Mouse (Mus musculus): ENCODE results near the gene Ddit4. TPM values are rescaled to one million over a fixed set of nuclear protein-coding genes. Genes with fewer than 3 reads are reported as not detected.
"Not testable (repeated sequence)": the region's sequence is repeated elsewhere in the genome, so short reads cannot be mapped to it uniquely, and the experiment has no call there.

Ddit4 gene
- total RNA-seq (2015) (2.2 and 2.4 TPM in 2 replicates), total RNA-seq (2017) (0.94 and 1.2 TPM in 2 replicates)

DNA sequence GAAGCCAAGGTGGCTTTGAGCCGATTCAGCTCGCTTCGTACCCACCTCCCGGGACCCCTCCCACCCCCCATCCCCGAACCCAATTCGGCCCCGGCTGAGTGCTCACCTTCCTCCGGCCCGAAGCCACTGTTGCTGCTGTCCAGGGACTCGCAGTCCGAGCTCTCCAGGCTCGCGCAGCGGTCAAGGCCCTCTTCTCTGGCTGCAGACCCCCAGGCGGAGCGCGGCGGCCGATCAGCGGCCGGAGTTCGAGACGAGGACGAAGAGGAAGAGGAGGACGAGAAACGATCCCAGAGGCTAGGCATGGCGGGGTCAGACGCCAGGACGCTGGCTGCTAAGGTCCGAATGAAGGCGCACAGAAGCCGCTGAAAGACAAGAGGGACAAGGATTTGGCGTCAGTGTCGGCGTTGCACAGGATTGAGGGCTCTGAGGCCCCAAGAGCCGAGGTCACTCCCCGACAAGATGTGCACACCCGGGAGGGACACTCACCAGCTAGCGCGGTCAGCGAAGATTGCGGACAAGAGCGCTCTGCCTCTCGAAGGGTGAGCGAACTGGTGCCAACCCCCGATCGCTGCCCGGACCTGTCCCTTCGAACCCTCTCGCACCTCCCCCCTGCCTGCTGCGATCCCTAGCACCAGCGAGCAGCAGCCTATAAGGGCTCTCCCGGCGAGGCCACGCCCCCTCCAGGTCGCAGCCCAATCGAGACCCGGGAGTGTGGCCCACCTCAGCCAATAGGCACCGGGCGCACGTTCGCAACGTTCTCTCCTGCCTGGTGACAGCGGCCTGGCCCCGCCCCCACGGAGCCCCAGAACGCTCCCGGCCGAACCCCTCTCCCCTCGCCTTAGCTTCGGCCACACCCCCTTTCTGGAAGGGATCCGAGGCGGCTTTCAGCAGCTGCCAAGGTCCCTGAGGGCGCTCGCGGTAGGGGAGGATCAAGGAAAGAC, at the start of gene Ddit4:
Gene Ddit4 (minus strand): TSS at position 624 of the 941 bp plus-strand sequence.
- peak; percentile 92 for ATAC-seq (ENCODE audit: poor library complexity, severe bottlenecking)

DNA sequence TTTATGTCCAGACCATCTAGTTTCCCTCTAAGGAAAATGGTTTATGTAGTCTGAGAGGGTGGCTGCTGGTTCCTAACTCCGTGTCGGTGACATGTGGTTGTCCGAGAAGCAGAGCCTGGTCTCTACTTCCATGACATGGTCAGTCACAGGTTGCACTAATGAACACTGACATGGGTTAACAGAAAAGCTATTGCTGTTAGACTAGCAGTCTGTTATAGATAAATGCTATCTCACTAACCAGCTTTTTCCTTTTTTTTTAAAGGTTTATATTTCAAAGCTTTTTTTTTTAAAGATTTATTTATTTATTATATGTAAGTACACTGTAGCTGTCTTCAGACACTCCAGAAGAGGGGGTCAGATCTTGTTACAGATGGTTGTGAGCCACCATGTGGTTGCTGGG, 47.4 kb upstream of the Ddit4 start:
- no peak for ATAC-seq (ENCODE audit: poor library complexity, severe bottlenecking)

GRCm38 (mm10) chr10:59997591-59997990, 46.0 kb upstream of the Ddit4 start:
- peak; percentile 48 for ATAC-seq (ENCODE audit: poor library complexity, severe bottlenecking)

DNA sequence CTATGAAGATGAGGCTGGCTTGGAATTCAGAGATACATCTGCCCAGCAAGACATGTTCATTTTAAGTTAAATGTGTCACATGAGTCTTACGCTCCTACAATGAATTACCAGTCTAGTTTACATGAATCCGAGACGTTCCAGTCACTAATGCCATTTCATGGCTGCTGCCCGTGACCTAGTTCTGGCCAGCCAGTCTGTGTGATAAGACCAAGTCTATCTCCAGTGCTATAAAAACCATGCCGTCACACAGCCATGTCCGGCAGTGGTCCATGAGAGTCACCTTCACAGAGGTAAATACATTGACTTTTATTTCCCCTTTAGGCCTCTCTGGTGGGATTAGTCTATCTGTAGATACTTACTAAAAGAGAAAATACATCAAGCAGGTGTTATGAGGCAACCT, 44.3 kb upstream of the Ddit4 start:
- no peak for ATAC-seq (ENCODE audit: poor library complexity, severe bottlenecking)

- not testable (repeated sequence) for ATAC-seq (ENCODE audit: poor library complexity, severe bottlenecking)
These were observed 42.2 kb upstream of the Ddit4 start for GRCm38 (mm10) chr10:59993813-59994212.

DNA sequence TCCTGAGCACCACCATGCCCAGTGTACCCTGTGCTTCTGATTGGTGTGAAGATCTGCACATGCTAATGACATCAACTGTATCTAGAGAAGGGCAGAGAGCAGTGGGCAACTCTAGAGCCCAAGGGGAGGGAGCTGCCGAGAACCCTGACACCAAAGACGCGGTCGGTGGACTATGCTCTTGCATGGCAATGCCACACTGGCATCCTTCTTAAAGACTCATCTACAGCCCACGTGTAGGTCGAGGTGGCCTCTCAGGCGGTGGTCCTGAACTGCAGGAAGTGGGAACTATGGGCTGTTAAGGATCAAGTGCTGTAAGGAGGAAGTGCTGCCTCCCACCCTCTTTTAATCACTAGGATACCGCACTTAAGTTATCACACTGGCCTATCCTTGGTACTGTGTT, 40.4 kb upstream of the Ddit4 start:
- no peak for ATAC-seq (ENCODE audit: poor library complexity, severe bottlenecking)

GRCm38 (mm10) chr10:59991262-59991880, 39.7 kb upstream of the Ddit4 start:
- ATAC-seq (ENCODE audit: poor library complexity, severe bottlenecking), result no peak

DNA sequence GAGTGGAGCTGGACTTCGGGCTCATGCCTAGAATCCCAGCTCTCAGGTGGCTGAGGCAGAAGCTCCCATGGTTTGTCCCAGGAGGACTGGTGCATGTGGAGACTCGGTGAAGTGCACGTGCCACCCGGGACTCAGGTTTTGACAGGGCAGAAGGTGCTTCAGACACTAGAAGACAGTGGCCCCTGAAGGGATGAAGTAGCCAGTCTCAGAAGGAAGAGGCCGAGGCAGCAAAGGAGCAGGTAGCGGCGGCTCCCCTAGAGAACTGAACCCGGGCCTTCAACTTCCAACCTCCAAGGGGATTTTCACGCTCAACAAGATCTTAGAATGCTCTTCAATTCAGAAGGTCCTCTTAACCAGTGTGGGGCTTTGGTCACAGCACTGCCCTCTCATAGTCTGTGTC, 38.8 kb upstream of the Ddit4 start:
- no peak for ATAC-seq (ENCODE audit: poor library complexity, severe bottlenecking)

DNA sequence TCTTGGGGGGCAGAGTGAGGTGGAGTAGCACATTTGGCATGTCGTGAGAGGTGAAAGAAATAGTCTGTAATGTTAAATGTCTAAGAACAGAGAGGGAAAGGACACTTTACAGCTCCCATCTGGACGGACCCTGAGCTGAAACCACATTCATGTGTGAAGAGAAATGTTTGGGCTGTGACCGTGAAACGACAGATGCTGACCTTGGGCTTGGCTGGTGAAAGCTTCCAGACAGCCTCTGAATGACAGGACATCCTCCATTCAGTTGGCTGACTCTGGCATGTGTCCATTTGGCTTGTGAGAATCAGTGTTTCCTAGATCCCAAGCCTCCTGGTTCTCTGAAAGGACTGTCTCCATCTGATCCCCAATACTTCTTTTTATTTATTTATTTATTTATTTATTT, 36.4 kb upstream of the Ddit4 start:
- ATAC-seq (ENCODE audit: poor library complexity, severe bottlenecking), result no peak

DNA sequence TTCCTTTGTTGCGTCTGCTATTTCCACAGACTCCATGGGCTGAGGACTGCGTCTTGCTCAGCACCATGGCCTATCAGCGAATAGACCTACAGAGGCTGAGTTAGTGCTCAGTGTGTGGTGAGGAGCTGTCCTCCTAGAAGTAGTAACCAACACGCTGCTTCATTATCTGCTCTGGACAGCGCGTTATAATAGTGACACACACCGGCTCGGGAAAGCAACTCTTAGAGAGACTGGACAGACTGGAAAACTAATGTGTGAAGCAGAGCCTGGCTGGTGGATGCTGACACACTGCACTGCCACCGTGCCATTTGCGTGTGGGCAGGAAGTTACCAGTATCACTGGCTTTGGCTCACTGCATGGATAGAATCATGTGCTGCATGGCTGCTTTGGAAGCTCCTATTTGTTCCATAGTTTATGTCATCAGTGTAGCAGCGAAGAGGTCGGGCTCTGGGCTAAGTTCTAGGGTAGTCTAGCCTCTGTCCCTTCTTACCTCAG, 30.8 kb upstream of the Ddit4 start:
- ATAC-seq (ENCODE audit: poor library complexity, severe bottlenecking), result no peak

GRCm38 (mm10) chr10:59981792-59982191, 30.2 kb upstream of the Ddit4 start:
- ATAC-seq (ENCODE audit: poor library complexity, severe bottlenecking), result no peak

- no peak for ATAC-seq (ENCODE audit: poor library complexity, severe bottlenecking)
These were observed 29.7 kb upstream of the Ddit4 start for GRCm38 (mm10) chr10:59981336-59981735.

DNA sequence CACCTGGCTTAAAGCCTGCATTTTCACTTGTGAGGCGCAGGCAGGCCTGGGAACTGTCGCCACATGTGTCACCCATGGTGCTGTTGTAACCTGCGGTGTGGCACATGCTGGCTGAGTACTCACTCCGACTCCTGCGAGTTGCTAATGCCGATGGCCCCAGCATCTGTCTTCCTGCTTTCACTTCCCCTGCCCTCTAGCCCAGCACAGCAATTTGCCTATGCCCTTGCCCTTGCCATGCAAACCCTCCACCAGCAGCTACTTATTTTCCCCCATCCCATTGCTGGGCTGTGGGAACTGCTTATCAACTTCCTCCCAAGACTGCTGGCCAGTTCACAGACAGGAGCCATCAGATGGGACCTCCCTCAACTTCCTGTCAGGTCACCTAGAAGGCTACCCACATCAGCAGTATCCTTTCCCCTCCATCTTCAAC, 29.2 kb upstream of the Ddit4 start:
- peak; percentile 93 for ATAC-seq (ENCODE audit: poor library complexity, severe bottlenecking)

GRCm38 (mm10) chr10:59978873-59979743, 27.5 kb upstream of the Ddit4 start:
- ATAC-seq (ENCODE audit: poor library complexity, severe bottlenecking), result no peak

DNA sequence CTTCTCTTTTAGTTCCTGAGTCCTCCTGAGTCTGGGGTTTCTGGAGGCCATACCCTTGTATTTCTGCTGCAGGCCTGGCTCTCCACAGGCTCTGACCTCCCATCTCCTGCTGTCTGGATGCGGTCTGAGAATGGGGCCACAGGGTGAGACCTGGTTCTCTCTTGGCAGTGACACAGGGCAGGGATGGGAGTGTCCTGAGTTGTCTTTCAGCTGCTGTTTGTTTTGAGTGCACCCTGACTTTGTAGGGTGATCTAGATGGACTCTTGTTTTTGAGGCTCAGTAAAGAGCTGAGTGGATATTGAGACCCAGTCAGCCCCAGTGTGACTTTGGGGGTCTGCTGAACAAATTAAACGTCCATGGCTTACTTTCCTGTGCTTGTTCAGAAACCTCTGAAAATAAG, 26.8 kb upstream of the Ddit4 start:
- no peak for ATAC-seq (ENCODE audit: poor library complexity, severe bottlenecking)

GRCm38 (mm10) chr10:59977715-59978343, 26.2 kb upstream of the Ddit4 start:
- ATAC-seq (ENCODE audit: poor library complexity, severe bottlenecking), result no peak

GRCm38 (mm10) chr10:59977141-59977540, 25.5 kb upstream of the Ddit4 start:
- ATAC-seq (ENCODE audit: poor library complexity, severe bottlenecking), result no peak

DNA sequence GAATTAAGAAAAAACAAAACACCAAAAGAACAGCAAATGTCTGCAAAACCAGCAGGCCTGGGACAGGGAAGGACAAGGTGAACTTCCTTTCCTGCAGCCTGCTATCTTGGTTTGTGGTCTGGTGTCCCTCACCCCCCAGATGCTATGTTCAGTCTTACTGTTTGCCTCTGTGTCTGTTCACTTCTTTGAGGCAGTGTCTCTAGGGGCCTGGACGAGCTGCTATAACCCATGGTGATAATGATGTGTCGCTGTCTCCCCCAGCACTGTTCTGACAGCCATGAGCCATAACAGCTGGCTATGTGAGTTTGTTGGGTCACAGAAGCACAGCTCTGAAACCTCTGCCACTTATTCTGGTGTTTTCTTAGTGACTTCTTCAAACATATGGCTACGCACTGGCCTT, 23.2 kb upstream of the Ddit4 start:
- ATAC-seq (ENCODE audit: poor library complexity, severe bottlenecking), result peak; percentile 12; the same call in 1 of the 2 replicates

- ATAC-seq (ENCODE audit: poor library complexity, severe bottlenecking), result peak; percentile 63
These were observed 22.6 kb upstream of the Ddit4 start for GRCm38 (mm10) chr10:59974191-59974664.

GRCm38 (mm10) chr10:59973400-59973799, 21.8 kb upstream of the Ddit4 start:
- ATAC-seq (ENCODE audit: poor library complexity, severe bottlenecking), result no peak

Data from megakaryocyte, adult 5-6 weeks (primary cell).